Mouse (Mus musculus) spleen, adult 2 months (tissue): ENCODE measurements around the gene Nav3.

Experiments used
- CTCF ChIP-seq: fragments of 200-500 bp; IDR thresholded peaks from 2 replicates; pipeline ENCODE4 v1.5.1; 2011; ENCODE audit warnings: mild to moderate bottlenecking, inconsistent platforms; ENCODE audit not compliant: insufficient read depth, insufficient read length, insufficient replicate concordance; ENCODE audit errors: extremely low read depth
- POLR2A ChIP-seq: fragments of 200-500 bp; IDR thresholded peaks from 2 replicates; pipeline ENCODE4 v1.6.1; 2011; ENCODE audit warnings: low read depth, low read length, inconsistent platforms

GRCm38 (mm10) chr10:110103255-110103654, 352.7 kb downstream of the Nav3 start:
- TF ChIP-seq CTCF, result no peak
- no peak for TF ChIP-seq POLR2A
